Mouse (Mus musculus): ENCODE data around the gene Mettl27. TPM values are rescaled to one million over a fixed set of nuclear protein-coding genes. Genes with fewer than 3 reads are reported as not detected.
"Not testable (repeated sequence)": the region's sequence is repeated elsewhere in the genome, so short reads cannot be mapped to it uniquely, and the experiment has no call there.

Mettl27 gene
- polyA plus RNA-seq, 1 experiment from 2014 or later: 8.4 TPM

GRCm38 (mm10) chr5:134961519-134961918, 29.4 kb downstream of the Mettl27 start:
- H3K9me3 ChIP-seq (ENCODE audit: control insufficient read depth, low read length): no peaks in the 10 kb centered on the region

GRCm38 (mm10) chr5:134963546-134963945, 31.4 kb downstream of the Mettl27 start:
- H3K4me1 ChIP-seq (replicated peaks; ENCODE audit: control insufficient read depth, insufficient read depth, low read length): peaks cover 7% of the 10 kb centered on the region
- 21% methylated on average over 5 of the region's 5 CpGs for WGBS
- H3K27me3 ChIP-seq (replicated peaks; ENCODE audit: control insufficient read depth, insufficient read depth, low read length): 0 out of 2 replicates have a peak, but pooled peaks cover 3% of the 10 kb centered on the region
- H3K4me2 ChIP-seq (ENCODE audit: low read length): no peak overlapping the region
- no peak overlapping the region for H3K4me3 ChIP-seq (replicated peaks; ENCODE audit: low read length)
- H3K9me3 ChIP-seq (ENCODE audit: control insufficient read depth, low read length): no peaks in the 10 kb centered on the region
- no peaks in the 10 kb centered on the region for H3K36me3 ChIP-seq (ENCODE audit: control insufficient read depth, insufficient read depth)
- H3K27ac ChIP-seq (ENCODE audit: low read length): no peak overlapping the region
- H3K9ac ChIP-seq (replicated peaks; ENCODE audit: low read depth, low read length): no peak overlapping the region
- no peak for ATAC-seq

More at GRCm38 (mm10) chr5:134961519-134961918, 29.4 kb downstream of the Mettl27 start:
- no peak for ATAC-seq
- Histone ChIP-seq H3K4me1 (replicated peaks; ENCODE audit: control insufficient read depth, insufficient read depth, low read length) (peaks cover 7% of the 10 kb centered on the region), H3K36me3 (ENCODE audit: control insufficient read depth, insufficient read depth) (no peaks in the 10 kb centered on the region), H3K4me2 (ENCODE audit: low read length) (no peak overlapping the region), H3K4me3 (replicated peaks; ENCODE audit: low read length) (no peak overlapping the region), H3K9ac (replicated peaks; ENCODE audit: low read depth, low read length) (no peak overlapping the region), H3K27me3 (replicated peaks; ENCODE audit: control insufficient read depth, insufficient read depth, low read length) (0 out of 2 replicates have a peak, but pooled peaks cover 2% of the 10 kb centered on the region), H3K27ac (ENCODE audit: low read length) (no peak overlapping the region)
- 95% methylated on average over 2 of the region's 2 CpGs for WGBS

GRCm38 (mm10) chr5:134964655-134965054, 32.5 kb downstream of the Mettl27 start:
- not testable (repeated sequence) for H3K9me3 ChIP-seq (ENCODE audit: control insufficient read depth, low read length)

GRCm38 (mm10) chr5:134965473-134965851, 33.3 kb downstream of the Mettl27 start:
- WGBS: 8% methylated on average over 10 of the region's 10 CpGs
- H3K4me1 ChIP-seq (replicated peaks; ENCODE audit: control insufficient read depth, insufficient read depth, low read length): peaks cover 7% of the 10 kb centered on the region
- H3K9ac ChIP-seq (replicated peaks; ENCODE audit: low read depth, low read length): no peak overlapping the region
- H3K36me3 ChIP-seq (ENCODE audit: control insufficient read depth, insufficient read depth): no peaks in the 10 kb centered on the region
- no peak for ATAC-seq
- 0 out of 2 replicates have a peak, but pooled peaks cover 3% of the 10 kb centered on the region for H3K27me3 ChIP-seq (replicated peaks; ENCODE audit: control insufficient read depth, insufficient read depth, low read length)
- H3K4me2 ChIP-seq (ENCODE audit: low read length): peak overlapping the region; percentile 42
- no peaks in the 10 kb centered on the region for H3K9me3 ChIP-seq (ENCODE audit: control insufficient read depth, low read length)
- no peak overlapping the region; the same call in 1 of the 2 replicates for H3K4me3 ChIP-seq (replicated peaks; ENCODE audit: low read length)
- H3K27ac ChIP-seq (ENCODE audit: low read length): no peak overlapping the region

More at GRCm38 (mm10) chr5:134964655-134965054, 32.5 kb downstream of the Mettl27 start:
- not testable (repeated sequence) for H3K9ac ChIP-seq (replicated peaks; ENCODE audit: low read depth, low read length); H3K4me1 ChIP-seq (replicated peaks; ENCODE audit: control insufficient read depth, insufficient read depth, low read length); H3K27ac ChIP-seq (ENCODE audit: low read length); H3K27me3 ChIP-seq (replicated peaks; ENCODE audit: control insufficient read depth, insufficient read depth, low read length); ATAC-seq; H3K4me3 ChIP-seq (replicated peaks; ENCODE audit: low read length); H3K4me2 ChIP-seq (ENCODE audit: low read length); H3K36me3 ChIP-seq (ENCODE audit: control insufficient read depth, insufficient read depth)

- H3K4me2 ChIP-seq (ENCODE audit: low read length): peak overlapping the region; percentile 42
- no peak overlapping the region for H3K9ac ChIP-seq (replicated peaks; ENCODE audit: low read depth, low read length)
- H3K9me3 ChIP-seq (ENCODE audit: control insufficient read depth, low read length): no peaks in the 10 kb centered on the region
- 0 out of 2 replicates have a peak, but pooled peaks have one; percentile 33 for ATAC-seq
- 4% methylated on average over 33 of the region's 33 CpGs for WGBS
- 0 out of 2 replicates have a peak, but pooled peaks cover 3% of the 10 kb centered on the region for H3K27me3 ChIP-seq (replicated peaks; ENCODE audit: control insufficient read depth, insufficient read depth, low read length)
- H3K27ac ChIP-seq (ENCODE audit: low read length): no peak overlapping the region
- H3K36me3 ChIP-seq (ENCODE audit: control insufficient read depth, insufficient read depth): no peaks in the 10 kb centered on the region
- peaks cover 7% of the 10 kb centered on the region for H3K4me1 ChIP-seq (replicated peaks; ENCODE audit: control insufficient read depth, insufficient read depth, low read length)
- H3K4me3 ChIP-seq (replicated peaks; ENCODE audit: low read length): peak overlapping the region; percentile 30
Observed at GRCm38 (mm10) chr5:134965852-134966821, 34.0 kb downstream of the Mettl27 start.

GRCm38 (mm10) chr5:134967164-134967944, 35.2 kb downstream of the Mettl27 start:
- WGBS: 84% methylated on average over 20 of the region's 20 CpGs
- no peak for ATAC-seq

GRCm38 (mm10) chr5:134970671-134971070, 38.5 kb downstream of the Mettl27 start:
- ATAC-seq: no peak
- Histone ChIP-seq H3K27me3 (replicated peaks; ENCODE audit: control insufficient read depth, insufficient read depth, low read length) (peaks cover 7% of the 10 kb centered on the region; the same call in 1 of the 2 replicates), H3K9ac (replicated peaks; ENCODE audit: low read depth, low read length) (no peak overlapping the region), H3K4me3 (replicated peaks; ENCODE audit: low read length) (no peak overlapping the region), H3K4me2 (ENCODE audit: low read length) (no peak overlapping the region), H3K9me3 (ENCODE audit: control insufficient read depth, low read length) (no peaks in the 10 kb centered on the region), H3K4me1 (replicated peaks; ENCODE audit: control insufficient read depth, insufficient read depth, low read length) (peaks cover 6% of the 10 kb centered on the region), H3K27ac (ENCODE audit: low read length) (no peak overlapping the region), H3K36me3 (ENCODE audit: control insufficient read depth, insufficient read depth) (no peaks in the 10 kb centered on the region)
- WGBS: 83% methylated on average over 8 of the region's 8 CpGs

More at GRCm38 (mm10) chr5:134967164-134967944, 35.2 kb downstream of the Mettl27 start:
- Histone ChIP-seq H3K27me3 (replicated peaks; ENCODE audit: control insufficient read depth, insufficient read depth, low read length) (0 out of 2 replicates have a peak, but pooled peaks cover 3% of the 10 kb centered on the region), H3K4me1 (replicated peaks; ENCODE audit: control insufficient read depth, insufficient read depth, low read length) (peaks cover 7% of the 10 kb centered on the region), H3K27ac (ENCODE audit: low read length) (no peak overlapping the region), H3K4me2 (ENCODE audit: low read length) (no peak overlapping the region), H3K36me3 (ENCODE audit: control insufficient read depth, insufficient read depth) (no peaks in the 10 kb centered on the region), H3K9ac (replicated peaks; ENCODE audit: low read depth, low read length) (no peak overlapping the region), H3K4me3 (replicated peaks; ENCODE audit: low read length) (no peak overlapping the region), H3K9me3 (ENCODE audit: control insufficient read depth, low read length) (no peaks in the 10 kb centered on the region)

- Histone ChIP-seq H3K27ac (ENCODE audit: low read length) (no peak overlapping the region), H3K4me1 (replicated peaks; ENCODE audit: control insufficient read depth, insufficient read depth, low read length) (no peaks in the 10 kb centered on the region), H3K27me3 (replicated peaks; ENCODE audit: control insufficient read depth, insufficient read depth, low read length) (peaks cover 4% of the 10 kb centered on the region; the same call in 1 of the 2 replicates), H3K9me3 (ENCODE audit: control insufficient read depth, low read length) (no peaks in the 10 kb centered on the region), H3K4me3 (replicated peaks; ENCODE audit: low read length) (no peak overlapping the region), H3K9ac (replicated peaks; ENCODE audit: low read depth, low read length) (no peak overlapping the region), H3K36me3 (ENCODE audit: control insufficient read depth, insufficient read depth) (no peaks in the 10 kb centered on the region), H3K4me2 (ENCODE audit: low read length) (no peak overlapping the region)
- no peak for ATAC-seq
Observed at GRCm38 (mm10) chr5:134973081-134973480, 40.9 kb downstream of the Mettl27 start.

- H3K27me3 ChIP-seq (replicated peaks; ENCODE audit: control insufficient read depth, insufficient read depth, low read length): peaks cover 4% of the 10 kb centered on the region; the same call in 1 of the 2 replicates
- no peaks in the 10 kb centered on the region for H3K4me1 ChIP-seq (replicated peaks; ENCODE audit: control insufficient read depth, insufficient read depth, low read length)
- H3K9ac ChIP-seq (replicated peaks; ENCODE audit: low read depth, low read length): no peak overlapping the region
- H3K36me3 ChIP-seq (ENCODE audit: control insufficient read depth, insufficient read depth): no peaks in the 10 kb centered on the region
- no peak for ATAC-seq
- H3K4me2 ChIP-seq (ENCODE audit: low read length): no peak overlapping the region
- 86% methylated on average over 7 of the region's 7 CpGs for WGBS
- no peak overlapping the region for H3K4me3 ChIP-seq (replicated peaks; ENCODE audit: low read length)
- H3K27ac ChIP-seq (ENCODE audit: low read length): no peak overlapping the region
- H3K9me3 ChIP-seq (ENCODE audit: control insufficient read depth, low read length): no peaks in the 10 kb centered on the region
Observed at GRCm38 (mm10) chr5:134973526-134973925, 41.4 kb downstream of the Mettl27 start.

Data from forebrain, embryonic 16.5 days (tissue).